Mouse (Mus musculus) hindbrain, embryonic 14.5 days (tissue): ENCODE results near the gene Mpig6b. TPM values are rescaled to one million over a fixed set of nuclear protein-coding genes. Genes with fewer than 3 reads are reported as not detected.

ENCODE experiments used
- ATAC-seq: fragments of 200-750 bp; cut with Nextera tagmentation; 2 replicates; pipeline ENCODE4 v1.8.0; 2017; ENCODE audit warnings: moderate number of reproducible peaks, mild to moderate bottlenecking, moderate TSS enrichment, moderate library complexity; ENCODE audit not compliant: low FRiP score
- DNase-seq: peaks from one replicate; pipeline ENCODE4 v3.0.0-alpha.2; 2015; ENCODE audit warnings: low spot score
- H3K27ac ChIP-seq: fragments of 300-500 bp; sonication (generic); 2 replicates; pipeline ENCODE4 v1.5.1; 2014; ENCODE audit warnings: mild to moderate bottlenecking, moderate library complexity
- H3K27me3 ChIP-seq: fragments of 300-500 bp; sonication (generic); 2 replicates; pipeline ENCODE4 v1.6.1; 2014; ENCODE audit warnings: mild to moderate bottlenecking, low read length, mixed read lengths; ENCODE audit not compliant: control insufficient read depth, insufficient read depth
- H3K36me3 ChIP-seq: fragments of 300-500 bp; sonication (generic); replicated peaks from 2 replicates; pipeline ENCODE4 v1.6.1; 2014; ENCODE audit not compliant: control insufficient read depth, insufficient read depth
- H3K4me1 ChIP-seq: fragments of 300-500 bp; sonication (generic); replicated peaks from 2 replicates; pipeline ENCODE4 v1.6.1; 2014; ENCODE audit warnings: antibody characterized with exemption, low read length, mixed read lengths; ENCODE audit not compliant: control insufficient read depth, insufficient read depth
- H3K4me2 ChIP-seq: fragments of 300-500 bp; sonication (generic); replicated peaks from 2 replicates; pipeline ENCODE4 v1.6.1; 2014; ENCODE audit warnings: mild to moderate bottlenecking, moderate library complexity
- H3K4me3 ChIP-seq: fragments of 300-500 bp; sonication (generic); replicated peaks from 2 replicates; pipeline ENCODE4 v1.5.1; 2014; ENCODE audit warnings: mild to moderate bottlenecking, low read length
- H3K9ac ChIP-seq: fragments of 300-500 bp; sonication (generic); 2 replicates; pipeline ENCODE4 v1.6.1; 2014
- H3K9me3 ChIP-seq: fragments of 300-500 bp; sonication (generic); 2 replicates; pipeline ENCODE4 v1.6.1; 2016; ENCODE audit warnings: low read length; ENCODE audit not compliant: control insufficient read depth
- WGBS: fragments of 180-500 bp; shearing (Covaris S2); extraction: QIAGEN DNeasy Blood & Tissue Kit; methylation state at CpG from one replicate; pipeline ENCODE4 v1.1.7; 2014; 5-methylcytosine and 5-hydroxymethylcytosine counted together
- polyA plus RNA-seq: library from polyadenylated mRNA; unstranded; fragments of >200 nt; fragmentation: Nextera tagmentation; extraction: Ambion mirVana; gene quantifications from 2 replicates; pipeline ENCODE4 v1.2.1, GENCODE M21; 2014

Mpig6b gene
- polyA plus RNA-seq, 1 experiment from 2014 or later = 0.21 TPM

DNA sequence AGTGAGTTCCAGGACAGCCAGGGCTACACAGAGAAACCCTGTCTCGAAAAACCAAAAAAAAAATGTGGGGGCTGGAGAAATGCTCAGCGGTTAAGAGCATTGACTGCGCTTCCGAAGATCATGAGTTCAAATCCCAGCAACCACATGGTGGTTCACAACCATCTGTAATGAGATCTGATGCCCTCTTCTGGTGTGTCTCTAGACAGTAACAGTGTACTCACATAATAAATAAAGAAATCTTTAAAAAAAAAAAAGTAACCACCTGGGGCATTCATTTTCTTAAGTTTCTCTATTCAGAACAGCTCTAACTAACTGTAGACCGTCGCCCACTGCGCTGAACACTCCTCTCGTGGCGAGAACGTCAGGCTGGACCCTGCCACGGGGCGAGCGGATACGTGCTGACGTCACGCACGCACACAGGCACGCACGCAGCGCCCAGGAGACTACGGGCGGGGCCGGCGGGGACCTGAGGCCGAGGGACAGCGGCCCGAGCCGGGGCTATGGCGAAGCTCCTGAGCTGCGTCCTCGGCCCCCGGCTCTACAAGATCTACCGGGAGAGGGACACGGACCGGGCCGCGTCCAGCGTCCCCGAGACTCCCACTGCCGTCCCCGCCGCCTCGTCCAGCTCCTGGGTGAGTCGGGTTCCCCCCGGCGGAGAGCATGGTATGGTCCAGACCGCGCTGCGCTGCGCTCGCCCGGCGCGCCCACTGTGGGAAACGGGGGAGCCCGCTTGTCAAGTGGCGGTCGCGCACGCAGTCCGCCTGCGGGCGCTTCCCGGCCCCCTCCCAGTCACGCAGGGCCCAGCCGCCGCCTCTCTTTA, 23.1 kb upstream of the Mpig6b start, which contains the start of gene Abhd16a:
Gene Abhd16a (plus strand): TSS at position 439 of the 820 bp plus-strand sequence.
- H3K4me2 ChIP-seq = peak within 1 kb of the TSS; percentile 56
- H3K4me1 ChIP-seq = peaks cover 10% of the 10 kb centered on the region
- no peaks in the 10 kb centered on the region for H3K27me3 ChIP-seq
- H3K4me3 ChIP-seq = peak within 1 kb of the TSS; percentile 47
- peak; percentile 93 for DNase-seq
- H3K27ac ChIP-seq = peak within 1 kb of the TSS; percentile 94
- H3K9me3 ChIP-seq = no peaks in the 10 kb centered on the region
- WGBS = 4% methylated on average over 62 of the region's 67 CpGs
- peaks cover 27% of the 10 kb centered on the region for H3K36me3 ChIP-seq
- peak; percentile 98 for ATAC-seq
- H3K9ac ChIP-seq = peak within 1 kb of the TSS; percentile 78

DNA sequence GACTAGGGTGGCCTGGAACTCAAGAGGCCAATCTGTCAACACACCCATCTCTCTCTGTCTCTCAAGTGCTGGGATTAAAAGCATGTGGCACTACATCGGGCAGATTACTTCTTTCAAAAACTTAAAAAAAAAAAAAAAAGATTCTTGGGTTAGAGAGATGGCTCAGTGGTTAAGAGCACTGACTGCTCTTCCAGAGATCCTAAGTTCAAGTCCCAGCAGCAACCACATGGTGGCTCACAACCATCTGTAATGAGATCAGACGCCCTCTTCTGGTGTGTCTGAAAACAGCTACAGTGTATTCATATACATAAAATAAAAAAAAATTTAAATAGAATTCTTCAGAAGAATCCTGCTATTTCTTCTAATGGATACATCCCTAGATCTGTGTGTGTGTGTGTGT, 22.2 kb upstream of the Mpig6b start:
- Histone ChIP-seq H3K36me3 (peaks cover 18% of the 10 kb centered on the region), H3K27ac (no peak overlapping the region), H3K4me1 (peaks cover 10% of the 10 kb centered on the region), H3K9me3 (no peaks in the 10 kb centered on the region), H3K27me3 (no peaks in the 10 kb centered on the region), H3K9ac (no peak overlapping the region), H3K4me2 (no peak overlapping the region), H3K4me3 (no peak overlapping the region)
- ATAC-seq (no peak), DNase-seq (no peak)
- WGBS = 57% methylated on average over 2 of the region's 2 CpGs

DNA sequence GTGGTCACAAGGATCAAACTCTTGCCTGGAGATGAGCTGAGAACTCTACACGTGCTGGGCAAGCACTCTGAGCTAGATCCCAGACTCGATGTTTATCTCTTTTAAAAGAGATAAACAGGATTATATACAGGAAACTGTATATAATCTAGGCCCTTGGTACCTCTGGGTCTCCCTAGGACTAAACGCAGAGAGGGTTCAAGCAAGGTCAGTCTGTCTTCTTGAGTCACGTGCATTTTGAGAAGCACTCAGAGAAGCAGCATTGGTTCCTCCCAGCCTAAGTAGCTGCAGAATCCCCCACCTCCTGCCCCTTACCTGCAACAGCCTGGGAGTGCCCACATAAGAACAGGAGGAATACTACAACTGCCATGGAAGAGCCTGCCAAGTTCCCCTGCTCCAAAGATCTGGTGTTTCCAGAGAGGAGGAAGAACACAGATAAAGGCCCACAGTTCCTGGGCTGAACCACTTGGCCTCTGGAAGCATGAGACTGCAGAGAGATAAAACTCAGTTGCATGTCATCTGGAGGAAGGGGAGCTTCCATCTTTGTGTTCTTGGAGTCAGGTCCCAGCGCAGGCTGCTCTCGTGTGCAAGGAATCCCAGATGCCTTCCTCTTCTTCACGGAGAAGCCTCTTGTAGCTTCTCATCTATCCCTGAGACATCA, 19.4 kb upstream of the Mpig6b start, which contains the start of gene Ly6g6f:
Gene Ly6g6f (minus strand): TSS at position 403 of the 658 bp plus-strand sequence.
- no peak for ATAC-seq

DNA sequence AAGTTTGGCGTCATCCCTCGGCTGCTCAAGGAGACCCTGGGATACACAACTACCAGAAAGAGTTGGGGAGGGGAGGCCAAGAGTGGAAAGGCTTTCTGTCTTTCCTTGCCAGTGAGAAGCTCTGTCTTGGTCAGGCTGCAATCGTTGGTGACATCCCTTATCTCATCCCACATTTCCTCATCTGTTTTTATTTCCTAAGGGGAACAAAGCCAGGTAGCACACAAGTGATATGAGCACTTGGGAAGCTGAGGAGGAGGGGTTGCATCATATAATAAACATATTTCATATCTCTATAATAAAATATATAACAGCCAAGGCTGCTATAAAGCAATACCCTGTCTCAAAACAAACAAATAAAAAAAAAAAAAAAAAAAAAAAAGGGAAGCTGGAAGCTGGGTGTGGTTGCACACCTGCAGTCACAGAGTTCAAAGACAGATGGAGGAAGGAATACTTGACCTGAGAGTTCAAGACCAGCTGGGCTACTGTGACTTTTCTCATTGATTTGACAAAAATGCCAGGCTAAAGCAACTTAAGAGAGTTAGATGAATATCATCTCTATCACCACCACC, 18.0 kb upstream of the Mpig6b start:
- no peak overlapping the region for H3K4me2 ChIP-seq

More for the DNA sequence above, 19.4 kb upstream of the Mpig6b start, which contains the start of gene Ly6g6f:
- DNase-seq = no peak
- no peak within 1 kb of the TSS for H3K4me2 ChIP-seq
- H3K9me3 ChIP-seq = no peaks in the 10 kb centered on the region
- H3K4me1 ChIP-seq = peaks cover 7% of the 10 kb centered on the region
- 85% methylated on average over 7 of the region's 7 CpGs for WGBS
- H3K9ac ChIP-seq = no peak within 1 kb of the TSS
- H3K27me3 ChIP-seq = no peaks in the 10 kb centered on the region
- no peak within 1 kb of the TSS for H3K27ac ChIP-seq
- H3K36me3 ChIP-seq = no peaks in the 10 kb centered on the region
- H3K4me3 ChIP-seq = no peak within 1 kb of the TSS

DNA sequence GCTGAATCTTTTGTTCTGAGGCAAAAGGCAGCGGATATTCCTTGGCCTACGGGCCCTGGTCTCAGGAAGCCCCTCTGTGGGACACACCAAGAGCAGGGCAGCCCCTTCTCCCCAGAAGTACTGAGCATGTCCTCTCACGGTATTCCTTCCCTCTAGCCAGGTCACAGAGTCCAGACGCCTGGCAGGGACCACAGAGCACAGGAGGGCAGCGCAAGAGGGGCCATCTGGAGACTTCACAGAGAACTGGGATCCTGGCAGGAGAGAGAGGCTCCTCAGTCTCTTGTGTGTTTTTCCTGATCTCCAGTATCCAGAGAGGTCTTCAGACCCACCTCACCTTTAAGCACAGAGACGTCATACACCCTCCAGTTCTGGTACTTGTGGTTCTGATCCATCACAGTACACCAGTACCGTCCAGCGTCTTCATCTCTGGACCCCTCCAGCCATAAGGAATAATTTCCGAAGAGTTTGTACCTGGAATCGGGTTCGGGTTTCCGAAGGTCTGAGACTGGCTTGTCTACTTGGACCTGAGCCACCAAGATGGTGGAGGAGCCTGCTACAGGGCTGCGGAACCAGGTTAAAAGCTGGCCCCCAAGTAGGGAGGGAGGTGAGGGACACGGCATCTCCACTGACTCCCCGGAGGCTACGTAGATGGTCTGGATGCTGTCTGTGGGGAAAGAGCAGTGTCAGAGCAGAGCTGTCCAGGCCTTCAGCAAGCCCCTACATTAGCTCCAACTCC, 17.0 kb upstream of the Mpig6b start:
- Histone ChIP-seq H3K9me3 (no peaks in the 10 kb centered on the region), H3K27ac (no peak overlapping the region), H3K4me3 (no peak overlapping the region), H3K27me3 (no peaks in the 10 kb centered on the region), H3K36me3 (no peaks in the 10 kb centered on the region), H3K4me2 (no peak overlapping the region), H3K4me1 (no peaks in the 10 kb centered on the region), H3K9ac (no peak overlapping the region)
- no peak for ATAC-seq
- 86% methylated on average over 16 of the region's 16 CpGs for WGBS
- no peak for DNase-seq

More for the DNA sequence above, 18.0 kb upstream of the Mpig6b start:
- Histone ChIP-seq H3K36me3 (no peaks in the 10 kb centered on the region), H3K9ac (no peak overlapping the region), H3K4me1 (no peaks in the 10 kb centered on the region), H3K4me3 (no peak overlapping the region), H3K9me3 (no peaks in the 10 kb centered on the region), H3K27ac (no peak overlapping the region), H3K27me3 (no peaks in the 10 kb centered on the region)
- ATAC-seq = no peak
- WGBS = 77% methylated on average over 3 of the region's 3 CpGs
- no peak for DNase-seq

DNA sequence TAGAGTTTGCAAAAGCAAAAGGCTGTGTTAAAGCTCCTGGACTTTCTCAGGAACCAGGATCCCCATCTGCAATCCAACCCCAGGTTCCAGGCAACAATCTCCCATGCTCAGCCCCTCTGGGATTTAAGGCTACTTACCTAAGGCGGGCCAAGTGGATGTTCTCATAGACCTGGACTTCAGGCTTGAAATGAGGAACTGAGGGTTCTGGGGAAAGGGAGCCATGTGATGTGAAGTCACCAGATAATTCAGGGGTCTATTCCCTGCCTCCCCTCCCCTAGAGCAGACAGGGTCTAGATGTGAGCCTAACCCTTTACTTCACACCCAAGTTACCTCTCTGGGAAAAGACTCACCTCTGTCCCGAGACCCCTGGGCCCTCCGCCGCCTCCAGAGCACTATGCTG, 14.7 kb upstream of the Mpig6b start:
- no peak overlapping the region for H3K4me2 ChIP-seq
- no peak overlapping the region for H3K27ac ChIP-seq
- no peak for DNase-seq
- H3K4me3 ChIP-seq = no peak overlapping the region
- H3K36me3 ChIP-seq = no peaks in the 10 kb centered on the region
- no peak for ATAC-seq
- WGBS = 66% methylated on average over 4 of the region's 4 CpGs
- peak overlapping the region; percentile 11; the same call in 1 of the 2 replicates for H3K9ac ChIP-seq
- H3K4me1 ChIP-seq = 0 out of 2 replicates have a peak, but pooled peaks cover 5% of the 10 kb centered on the region
- no peaks in the 10 kb centered on the region for H3K9me3 ChIP-seq
- H3K27me3 ChIP-seq = no peaks in the 10 kb centered on the region

DNA sequence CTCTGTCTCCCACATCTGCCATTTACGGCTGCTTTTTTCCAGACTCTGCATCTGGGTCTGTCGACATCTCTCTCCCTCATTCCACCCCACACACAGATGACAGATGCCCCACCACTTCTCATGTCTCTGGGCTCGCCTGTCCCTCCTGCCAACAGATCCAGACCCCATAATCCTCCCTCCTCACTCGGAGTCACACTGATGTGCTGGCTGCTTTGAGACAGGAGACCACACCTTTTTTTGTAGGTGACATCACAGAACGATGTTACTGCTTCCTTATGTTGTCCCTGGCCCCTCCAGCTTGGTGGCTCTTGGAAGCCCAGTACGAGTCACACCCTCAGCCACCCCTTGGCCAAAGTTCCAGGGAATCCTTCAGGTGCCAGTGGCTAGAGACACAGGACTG, 14.3 kb upstream of the Mpig6b start:
- Histone ChIP-seq H3K4me2 (no peak overlapping the region), H3K9ac (no peak overlapping the region), H3K4me1 (0 out of 2 replicates have a peak, but pooled peaks cover 5% of the 10 kb centered on the region), H3K27me3 (no peaks in the 10 kb centered on the region), H3K9me3 (no peaks in the 10 kb centered on the region), H3K27ac (no peak overlapping the region), H3K36me3 (no peaks in the 10 kb centered on the region), H3K4me3 (no peak overlapping the region)
- DNase-seq = no peak
- ATAC-seq = no peak
- WGBS = 72% methylated on average over 6 of the region's 6 CpGs

DNA sequence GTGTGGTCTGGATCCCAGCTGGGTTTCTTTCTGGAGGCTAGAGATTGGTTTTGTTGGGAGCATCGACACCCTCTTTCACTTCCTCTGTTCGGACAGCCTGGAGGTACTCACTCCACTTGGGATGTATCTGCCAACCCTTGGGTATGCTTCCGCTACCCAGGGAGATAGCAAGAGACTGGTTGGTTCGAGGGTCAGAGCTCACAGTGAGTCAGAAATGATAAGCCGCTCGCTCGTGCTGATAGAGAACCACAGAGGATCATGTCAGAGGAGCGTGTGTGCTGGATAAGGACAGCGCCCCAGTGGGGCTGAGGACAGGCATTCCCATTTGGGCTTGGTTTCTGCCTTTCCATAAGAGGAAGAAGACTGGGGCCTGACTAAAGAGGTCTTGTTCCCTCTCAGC, 13.8 kb upstream of the Mpig6b start:
- Histone ChIP-seq H3K4me3 (no peak overlapping the region), H3K9ac (no peak overlapping the region), H3K4me2 (no peak overlapping the region), H3K27me3 (no peaks in the 10 kb centered on the region), H3K9me3 (no peaks in the 10 kb centered on the region), H3K4me1 (0 out of 2 replicates have a peak, but pooled peaks cover 5% of the 10 kb centered on the region), H3K27ac (no peak overlapping the region), H3K36me3 (no peaks in the 10 kb centered on the region)
- no peak for DNase-seq
- WGBS = 70% methylated on average over 9 of the region's 9 CpGs
- ATAC-seq = no peak
